Mouse (Mus musculus) intestine, embryonic 16.5 days (tissue): ENCODE measurements around the gene Olfr1414. TPM values are rescaled to one million over a fixed set of nuclear protein-coding genes. Genes with fewer than 3 reads are reported as not detected.
"Not testable (repeated sequence)": the region's sequence is repeated elsewhere in the genome, so short reads cannot be mapped to it uniquely, and the experiment has no call there.

Source experiments
- ATAC-seq: fragments of 200-750 bp; cut with Nextera tagmentation; 2 replicates; pipeline ENCODE4 v1.8.0; 2017; ENCODE audit warnings: moderate TSS enrichment, moderate library complexity
- H3K27ac ChIP-seq: fragments of 300-500 bp; sonication (generic); 2 replicates; pipeline ENCODE4 v1.5.1; 2014; ENCODE audit warnings: mild to moderate bottlenecking, low read length
- H3K27me3 ChIP-seq: fragments of 300-500 bp; sonication (generic); replicated peaks from 2 replicates; pipeline ENCODE4 v1.6.1; 2014; ENCODE audit warnings: low read length, control low read depth, mixed read lengths; ENCODE audit not compliant: control insufficient read depth, insufficient read depth
- H3K36me3 ChIP-seq: fragments of 300-500 bp; sonication (generic); 2 replicates; pipeline ENCODE4 v1.6.1; 2014; ENCODE audit warnings: low read length, control low read depth; ENCODE audit not compliant: control insufficient read depth, insufficient read depth
- H3K4me1 ChIP-seq: fragments of 300-500 bp; sonication (generic); 2 replicates; pipeline ENCODE4 v1.6.1; 2014; ENCODE audit warnings: low read length, control low read depth, mixed read lengths; ENCODE audit not compliant: control insufficient read depth, insufficient read depth
- H3K4me2 ChIP-seq: fragments of 300-500 bp; sonication (generic); 2 replicates; pipeline ENCODE4 v1.6.1; 2014; ENCODE audit warnings: low read depth, low read length, control low read depth
- H3K4me3 ChIP-seq: fragments of 300-500 bp; sonication (generic); 2 replicates; pipeline ENCODE4 v1.5.1; 2014; ENCODE audit warnings: mild to moderate bottlenecking, low read length
- H3K9ac ChIP-seq: fragments of 300-500 bp; sonication (generic); 2 replicates; pipeline ENCODE4 v1.6.1; 2014; ENCODE audit warnings: low read depth, low read length
- H3K9me3 ChIP-seq: fragments of 300-500 bp; sonication (generic); 2 replicates; pipeline ENCODE4 v1.6.1; 2016; ENCODE audit warnings: low read length, control low read depth; ENCODE audit not compliant: control insufficient read depth
- WGBS: fragments of 180-500 bp; shearing (Covaris S2); extraction: QIAGEN DNeasy Blood & Tissue Kit; methylation state at CpG from one replicate; pipeline ENCODE4 v1.1.7; 2014; 5-methylcytosine and 5-hydroxymethylcytosine counted together
- polyA plus RNA-seq: library from polyadenylated mRNA; unstranded; fragments of >200 nt; fragmentation: Nextera tagmentation; extraction: Ambion mirVana; gene quantifications from 2 replicates; pipeline ENCODE4 v1.2.1, GENCODE M21; 2015

Gene Olfr1414
- polyA plus RNA-seq = not detected in 2 replicates

- Histone ChIP-seq H3K4me3 (no peak within 1 kb of the TSS), H3K9me3 (no peaks in the 10 kb centered on the region), H3K27me3 (no peaks in the 10 kb centered on the region), H3K27ac (no peak within 1 kb of the TSS), H3K4me1 (no peaks in the 10 kb centered on the region), H3K36me3 (no peaks in the 10 kb centered on the region), H3K9ac (no peak within 1 kb of the TSS), H3K4me2 (no peak within 1 kb of the TSS)
- WGBS = 78% methylated on average over 3 of the region's 3 CpGs
- ATAC-seq = no peak
Observed at GRCm38 (mm10) chr1:92518561-92518960, at the start of gene Olfr1414. Gene Olfr1414, minus strand, starts transcription at chr1:92518661.

- 80% methylated on average over 2 of the region's 2 CpGs for WGBS
- Histone ChIP-seq H3K9me3 (no peaks in the 10 kb centered on the region), H3K4me2 (no peak overlapping the region), H3K4me1 (no peaks in the 10 kb centered on the region), H3K9ac (no peak overlapping the region), H3K36me3 (no peaks in the 10 kb centered on the region), H3K4me3 (no peak overlapping the region), H3K27ac (no peak overlapping the region), H3K27me3 (no peaks in the 10 kb centered on the region)
- no peak for ATAC-seq
Observed at GRCm38 (mm10) chr1:92545929-92546328, 27.5 kb upstream of the Olfr1414 start.

GRCm38 (mm10) chr1:92539071-92539470 lies 20.6 kb upstream of the Olfr1414 start:
- Histone ChIP-seq H3K36me3 (no peaks in the 10 kb centered on the region), H3K27ac (no peak overlapping the region)
- 46% methylated on average over 2 of the region's 2 CpGs for WGBS

GRCm38 (mm10) chr1:92536972-92537371 lies 18.5 kb upstream of the Olfr1414 start:
- no peaks in the 10 kb centered on the region for H3K36me3 ChIP-seq
- no peak for ATAC-seq
- no peak overlapping the region for H3K4me2 ChIP-seq
- 41% methylated on average over 5 of the region's 5 CpGs for WGBS
- no peaks in the 10 kb centered on the region for H3K4me1 ChIP-seq
- no peak overlapping the region for H3K4me3 ChIP-seq
- H3K27ac ChIP-seq = no peak overlapping the region
- no peak overlapping the region for H3K9ac ChIP-seq
- H3K9me3 ChIP-seq = no peaks in the 10 kb centered on the region
- H3K27me3 ChIP-seq = no peaks in the 10 kb centered on the region

More at GRCm38 (mm10) chr1:92539071-92539470, 20.6 kb upstream of the Olfr1414 start:
- Histone ChIP-seq H3K4me3 (no peak overlapping the region), H3K9me3 (no peaks in the 10 kb centered on the region), H3K9ac (no peak overlapping the region), H3K4me2 (no peak overlapping the region), H3K4me1 (no peaks in the 10 kb centered on the region), H3K27me3 (no peaks in the 10 kb centered on the region)
- no peak for ATAC-seq

GRCm38 (mm10) chr1:92523764-92524163 lies 5.3 kb upstream of the Olfr1414 start:
- WGBS = 83% methylated on average over 3 of the region's 3 CpGs
- Histone ChIP-seq H3K4me1 (no peaks in the 10 kb centered on the region), H3K36me3 (no peaks in the 10 kb centered on the region), H3K27ac (no peak overlapping the region), H3K4me3 (no peak overlapping the region), H3K9me3 (no peaks in the 10 kb centered on the region), H3K4me2 (no peak overlapping the region), H3K9ac (no peak overlapping the region), H3K27me3 (no peaks in the 10 kb centered on the region)
- ATAC-seq = no peak

- no peaks in the 10 kb centered on the region for H3K9me3 ChIP-seq
- WGBS = 22% methylated on average over 10 of the region's 10 CpGs
- H3K27me3 ChIP-seq = no peaks in the 10 kb centered on the region
- H3K4me1 ChIP-seq = no peaks in the 10 kb centered on the region
- no peaks in the 10 kb centered on the region for H3K36me3 ChIP-seq
- H3K27ac ChIP-seq = no peak overlapping the region
- no peak overlapping the region for H3K4me3 ChIP-seq
- no peak for ATAC-seq
- no peak overlapping the region for H3K9ac ChIP-seq
- no peak overlapping the region for H3K4me2 ChIP-seq
Observed at GRCm38 (mm10) chr1:92521376-92521775, 2.9 kb upstream of the Olfr1414 start.

- Histone ChIP-seq H3K36me3 (no peaks in the 10 kb centered on the region), H3K9me3 (no peaks in the 10 kb centered on the region), H3K27ac (no peak overlapping the region), H3K4me2 (no peak overlapping the region), H3K4me3 (no peak overlapping the region), H3K27me3 (no peaks in the 10 kb centered on the region), H3K4me1 (no peaks in the 10 kb centered on the region), H3K9ac (no peak overlapping the region)
- no peak for ATAC-seq
- 78% methylated on average over 6 of the region's 6 CpGs for WGBS
Observed at GRCm38 (mm10) chr1:92519046-92519445, 585 bp upstream of the Olfr1414 start.

GRCm38 (mm10) chr1:92515390-92515789 lies 3.1 kb downstream of the Olfr1414 start:
- Histone ChIP-seq H3K4me3 (no peak overlapping the region), H3K9me3 (no peaks in the 10 kb centered on the region), H3K4me2 (no peak overlapping the region), H3K36me3 (no peaks in the 10 kb centered on the region), H3K4me1 (no peaks in the 10 kb centered on the region), H3K27ac (no peak overlapping the region), H3K9ac (no peak overlapping the region), H3K27me3 (no peaks in the 10 kb centered on the region)
- no peak for ATAC-seq
- WGBS = 82% methylated on average over 11 of the region's 11 CpGs

- WGBS = 90% methylated on average over 5 of the region's 5 CpGs
Observed at GRCm38 (mm10) chr1:92511646-92512045, 6.8 kb downstream of the Olfr1414 start.

GRCm38 (mm10) chr1:92496001-92496400 lies 22.5 kb downstream of the Olfr1414 start, which contains the start of gene Olfr1415:
Gene Olfr1415, minus strand, starts transcription at chr1:92496101.
- no peak for ATAC-seq
- no peaks in the 10 kb centered on the region for H3K27me3 ChIP-seq
- H3K27ac ChIP-seq = no peak within 1 kb of the TSS
- H3K4me2 ChIP-seq = no peak within 1 kb of the TSS
- H3K4me3 ChIP-seq = no peak within 1 kb of the TSS
- no peaks in the 10 kb centered on the region for H3K9me3 ChIP-seq
- no peaks in the 10 kb centered on the region for H3K36me3 ChIP-seq
- 86% methylated on average over 2 of the region's 2 CpGs for WGBS
- H3K9ac ChIP-seq = no peak within 1 kb of the TSS
- H3K4me1 ChIP-seq = no peaks in the 10 kb centered on the region

More at GRCm38 (mm10) chr1:92511646-92512045, 6.8 kb downstream of the Olfr1414 start:
- not testable (repeated sequence) for H3K27ac ChIP-seq, H3K36me3 ChIP-seq, H3K9me3 ChIP-seq, ATAC-seq, H3K9ac ChIP-seq, H3K4me2 ChIP-seq, H3K4me1 ChIP-seq, H3K27me3 ChIP-seq, H3K4me3 ChIP-seq
